Mouse (Mus musculus): ENCODE results near the gene Wdr4. TPM values are rescaled to one million over a fixed set of nuclear protein-coding genes. Genes with fewer than 3 reads are reported as not detected.
A peak's percentile ranks its signal among the peaks of the same experiment; 100 is the strongest.

Wdr4 gene
- polyA plus RNA-seq, 1 experiment: 20.7 TPM

- 70% methylated on average over 9 of the region's 9 CpGs for WGBS
- DNase-seq (ENCODE audit: low read depth, low spot score): no peak
Measured at GRCm38 (mm10) chr17:31454056-31454455, 65.7 kb downstream of the Wdr4 start.

- DNase-seq (ENCODE audit: low read depth, low spot score): no peak
- WGBS: 59% methylated on average over 3 of the region's 3 CpGs
Measured at GRCm38 (mm10) chr17:31453476-31453875, 66.3 kb downstream of the Wdr4 start.

DNA sequence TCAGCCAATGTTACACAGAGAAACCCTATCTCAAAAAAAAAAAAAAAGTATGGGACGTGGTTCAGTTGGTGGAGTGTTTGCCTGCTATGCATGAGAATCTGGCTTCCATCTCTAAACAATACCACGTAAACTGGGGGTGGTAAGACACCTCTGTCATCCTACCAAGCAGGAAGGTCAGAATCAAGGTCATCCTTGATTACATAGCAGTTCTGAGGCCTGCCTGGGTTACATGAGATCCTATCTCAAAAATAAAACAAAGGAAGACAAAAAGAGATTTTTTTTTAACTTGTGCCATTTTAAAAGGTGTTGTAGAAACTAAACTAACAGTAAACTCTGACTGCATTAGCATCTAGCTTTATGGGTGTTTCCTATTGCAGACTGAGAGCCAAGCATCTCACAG lies 67.0 kb downstream of the Wdr4 start:
- whole genome bisulfite sequencing: 73% methylated on average over 2 of the region's 2 CpGs
- DNase-seq (ENCODE audit: low read depth, low spot score): no peak

- 67% methylated on average over 8 of the region's 8 CpGs for WGBS
- DNase-seq (ENCODE audit: low read depth, low spot score): no peak
Measured at GRCm38 (mm10) chr17:31451179-31451708, 68.5 kb downstream of the Wdr4 start.

- no peak for DNase-seq (ENCODE audit: low read depth, low spot score)
- 79% methylated on average over 3 of the region's 3 CpGs for WGBS
Measured at GRCm38 (mm10) chr17:31450206-31450605, 69.6 kb downstream of the Wdr4 start.

DNA sequence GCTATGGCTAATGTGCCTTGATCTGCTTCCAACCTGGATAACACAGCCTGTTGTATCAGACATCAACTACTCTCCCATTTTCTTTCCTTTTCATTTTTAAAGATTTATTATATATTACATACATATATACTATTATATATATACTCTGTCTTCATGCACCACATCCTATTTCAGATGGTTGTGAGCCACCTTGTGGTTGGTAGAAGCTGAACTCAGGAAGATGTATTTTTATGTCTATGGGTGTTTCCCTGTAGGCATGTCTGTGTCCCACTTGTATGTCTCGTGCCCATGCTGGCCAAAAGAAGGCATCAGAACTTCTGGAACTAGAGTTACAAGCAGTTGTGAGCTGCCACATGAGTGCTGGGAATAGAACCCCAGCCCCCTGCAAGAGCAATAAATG lies 71.3 kb downstream of the Wdr4 start:
- DNase-seq (ENCODE audit: low read depth, low spot score): no peak
- 71% methylated on average over 1 of the region's 1 CpGs for WGBS

DNA sequence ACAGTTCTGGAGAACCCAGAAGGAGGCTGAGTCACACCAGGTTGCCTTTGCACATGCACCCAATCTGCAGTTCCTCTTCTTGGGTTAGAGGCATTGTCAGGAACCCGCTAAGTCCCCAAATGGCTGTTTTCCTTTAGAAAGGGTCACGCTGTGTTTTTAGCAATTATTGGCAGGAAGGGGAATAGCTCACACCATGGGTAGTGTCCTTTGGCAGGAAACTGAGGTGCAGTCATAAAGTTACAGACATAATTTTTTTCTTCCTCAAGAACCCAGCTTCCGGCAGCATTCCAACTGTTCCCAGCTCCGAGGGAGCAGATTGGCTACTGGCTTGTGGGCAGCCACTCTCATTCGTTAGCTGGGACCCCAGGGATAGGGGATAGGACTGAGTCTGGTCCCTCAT lies 72.0 kb downstream of the Wdr4 start:
- DNase-seq (ENCODE audit: low read depth, low spot score): no peak
- 60% methylated on average over 5 of the region's 5 CpGs for WGBS

DNA sequence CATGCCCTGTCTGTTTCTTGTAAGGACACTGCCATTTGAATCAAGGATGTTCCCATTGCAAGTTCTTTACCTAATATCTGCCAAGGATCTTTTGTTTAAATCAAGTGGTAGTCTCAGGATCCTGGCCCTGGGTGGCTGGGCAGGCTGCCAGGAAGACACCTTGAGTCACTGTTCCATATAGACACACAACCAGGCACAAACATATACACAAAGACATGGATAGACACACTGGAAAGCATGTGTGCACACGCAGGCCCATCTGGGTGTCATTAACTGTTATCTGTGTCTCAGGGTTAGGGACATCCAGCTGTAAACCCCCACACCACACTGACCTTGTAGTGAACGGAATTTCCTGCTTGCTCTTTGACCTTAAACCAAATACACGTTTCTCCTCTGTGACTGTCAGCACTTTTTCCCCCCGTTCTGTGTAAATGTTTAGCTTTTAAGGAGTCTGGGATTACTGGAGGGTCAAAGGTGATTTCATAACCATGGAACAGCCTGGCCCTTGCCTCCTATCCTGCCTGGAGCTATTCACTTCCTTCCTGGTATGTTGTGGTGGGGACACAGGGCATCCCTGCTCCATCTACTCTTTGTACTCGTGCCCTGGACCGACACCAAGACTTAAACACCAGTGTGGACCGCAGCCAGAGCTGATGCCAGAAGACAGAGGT lies 74.6 kb downstream of the Wdr4 start:
- 7% methylated on average over 7 of the region's 7 CpGs for WGBS
- peak; percentile 47 for DNase-seq (ENCODE audit: low read depth, low spot score)

Other genes with a start within 250 kb of the Wdr4 start
- gene Rsph1, start 242.6 kb downstream of the Wdr4 start, polyA plus RNA-seq (2012; rRNA removed): 0.40 and 0.52 TPM in 2 replicates
- 150 and 158 TPM in 2 replicates for gene Slc37a1, start 233.2 kb downstream of the Wdr4 start, polyA plus RNA-seq (2012; rRNA removed)
- 295 and 341 TPM in 2 replicates for gene Pde9a, start 133.8 kb downstream of the Wdr4 start, polyA plus RNA-seq (2012; rRNA removed)
- 257 and 281 TPM in 2 replicates for gene Ndufv3, start 135 bp upstream of the Wdr4 start, polyA plus RNA-seq (2012; rRNA removed)
- 11.6 and 21.1 TPM in 2 replicates for gene Pknox1, start 44.8 kb upstream of the Wdr4 start, polyA plus RNA-seq (2012; rRNA removed)
- 2.9 and 3.0 TPM in 2 replicates for gene Cbs, start 117.3 kb upstream of the Wdr4 start, polyA plus RNA-seq (2012; rRNA removed)
- gene U2af1, start 138.9 kb upstream of the Wdr4 start, polyA plus RNA-seq (2012; rRNA removed): 62.0 and 65.5 TPM in 2 replicates
- 0.21 TPM in 1 of 2 replicates, not detected in the other for gene Cryaa, start 157.8 kb upstream of the Wdr4 start, polyA plus RNA-seq (2012; rRNA removed)